Mouse (Mus musculus): ENCODE measurements at regions not wholly inside any gene's neighbourhood (a gene's known extent, or its start where the extent isn't known, plus 50 kb on each side); places are given as distances from the start of the nearest gene placed in this dataset.

DNA sequence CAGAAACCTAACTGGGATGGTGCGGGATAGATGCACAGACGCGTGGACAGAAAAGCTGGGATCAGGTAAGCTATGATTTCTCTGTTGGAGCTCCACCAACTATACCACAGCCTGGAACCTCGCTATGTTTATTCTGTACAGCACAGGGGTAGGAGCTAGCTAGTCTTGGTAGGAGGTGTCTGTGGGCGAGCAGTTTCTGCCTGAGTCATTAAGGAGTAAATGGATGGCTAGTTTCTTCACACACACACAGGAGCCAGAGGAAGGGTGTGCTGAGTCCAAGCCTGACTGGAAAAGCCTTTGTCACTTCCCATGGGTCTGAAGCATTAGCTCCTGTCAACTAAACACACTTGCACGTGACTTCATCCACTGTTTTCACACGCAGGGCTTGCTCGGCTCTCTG, 53.1 kb upstream of the Ubl3 start:
- no peak for ATAC-seq
